Mouse (Mus musculus): ENCODE results near the gene Cdk6. TPM values are rescaled to one million over a fixed set of nuclear protein-coding genes. Genes with fewer than 3 reads are reported as not detected.
A peak's percentile ranks its signal among the peaks of the same experiment; 100 is the strongest.

Cdk6 gene
- polyA plus RNA-seq, 1 experiment from 2014 or later = 14.1 TPM

- Histone ChIP-seq H3K4me3 (ENCODE audit: low read depth, low read length) (peak within 1 kb of the TSS; percentile 68), H3K36me3 (ENCODE audit: control insufficient read depth, insufficient read depth, low read length) (no peaks in the 10 kb centered on the region), H3K4me1 (ENCODE audit: control insufficient read depth, insufficient read depth, low read length) (peaks cover 9% of the 10 kb centered on the region; the same call in 1 of the 2 replicates), H3K27me3 (ENCODE audit: control insufficient read depth, insufficient read depth, low read length) (no peaks in the 10 kb centered on the region), H3K27ac (ENCODE audit: low read depth, low read length) (peak within 1 kb of the TSS; percentile 63), H3K9ac (ENCODE audit: low read length) (peak within 1 kb of the TSS; percentile 75), H3K9me3 (ENCODE audit: control insufficient read depth, low read length) (no peaks in the 10 kb centered on the region), H3K4me2 (ENCODE audit: low read depth) (peak within 1 kb of the TSS; percentile 69)
- ATAC-seq (ENCODE audit: insufficient read depth, low FRiP score, low TSS enrichment) (peak; percentile 96), DNase-seq (ENCODE audit: low spot score) (peak; percentile 96)
- WGBS = 1% methylated on average over 79 of the region's 80 CpGs
Observed at GRCm38 (mm10) chr5:3543629-3544479, 202.6 kb downstream of the Cdk6 start, which contains the start of gene Fam133b. Fam133b (plus strand) TSS chr5:3543833.

GRCm38 (mm10) chr5:3544480-3544769 lies 203.1 kb downstream of the Cdk6 start:
- Histone ChIP-seq H3K27me3 (ENCODE audit: control insufficient read depth, insufficient read depth, low read length) (no peaks in the 10 kb centered on the region), H3K4me1 (ENCODE audit: control insufficient read depth, insufficient read depth, low read length) (peaks cover 9% of the 10 kb centered on the region; the same call in 1 of the 2 replicates), H3K36me3 (ENCODE audit: control insufficient read depth, insufficient read depth, low read length) (no peaks in the 10 kb centered on the region), H3K4me2 (ENCODE audit: low read depth) (peak overlapping the region; percentile 69), H3K27ac (ENCODE audit: low read depth, low read length) (no peak overlapping the region), H3K4me3 (ENCODE audit: low read depth, low read length) (peak overlapping the region; percentile 68), H3K9ac (ENCODE audit: low read length) (peak overlapping the region; percentile 75), H3K9me3 (ENCODE audit: control insufficient read depth, low read length) (no peaks in the 10 kb centered on the region)
- 9% methylated on average over 7 of the region's 7 CpGs for WGBS
- DNase-seq (ENCODE audit: low spot score) (no peak), ATAC-seq (ENCODE audit: insufficient read depth, low FRiP score, low TSS enrichment) (peak; percentile 29; the same call in 1 of the 2 replicates)

- Histone ChIP-seq H3K4me1 (ENCODE audit: control insufficient read depth, insufficient read depth, low read length) (peaks cover 9% of the 10 kb centered on the region; the same call in 1 of the 2 replicates), H3K27ac (ENCODE audit: low read depth, low read length) (no peak overlapping the region), H3K9me3 (ENCODE audit: control insufficient read depth, low read length) (no peaks in the 10 kb centered on the region), H3K27me3 (ENCODE audit: control insufficient read depth, insufficient read depth, low read length) (no peaks in the 10 kb centered on the region), H3K4me2 (ENCODE audit: low read depth) (no peak overlapping the region), H3K4me3 (ENCODE audit: low read depth, low read length) (no peak overlapping the region), H3K9ac (ENCODE audit: low read length) (no peak overlapping the region), H3K36me3 (ENCODE audit: control insufficient read depth, insufficient read depth, low read length) (no peaks in the 10 kb centered on the region)
- WGBS = 96% methylated on average over 1 of the region's 1 CpGs
- no peak for ATAC-seq (ENCODE audit: insufficient read depth, low FRiP score, low TSS enrichment)
- no peak for DNase-seq (ENCODE audit: low spot score)
Observed at GRCm38 (mm10) chr5:3546226-3546625, 204.9 kb downstream of the Cdk6 start.

- H3K27me3 ChIP-seq (ENCODE audit: control insufficient read depth, insufficient read depth, low read length) = no peaks in the 10 kb centered on the region
- no peak overlapping the region for H3K9ac ChIP-seq (ENCODE audit: low read length)
- 95% methylated on average over 1 of the region's 1 CpGs for WGBS
- no peaks in the 10 kb centered on the region for H3K9me3 ChIP-seq (ENCODE audit: control insufficient read depth, low read length)
- no peak for ATAC-seq (ENCODE audit: insufficient read depth, low FRiP score, low TSS enrichment)
- H3K4me2 ChIP-seq (ENCODE audit: low read depth) = no peak overlapping the region
- DNase-seq (ENCODE audit: low spot score) = no peak
- no peaks in the 10 kb centered on the region for H3K4me1 ChIP-seq (ENCODE audit: control insufficient read depth, insufficient read depth, low read length)
- H3K27ac ChIP-seq (ENCODE audit: low read depth, low read length) = no peak overlapping the region
- H3K36me3 ChIP-seq (ENCODE audit: control insufficient read depth, insufficient read depth, low read length) = peaks cover 6% of the 10 kb centered on the region
- H3K4me3 ChIP-seq (ENCODE audit: low read depth, low read length) = no peak overlapping the region
Observed at GRCm38 (mm10) chr5:3551481-3551880, 210.2 kb downstream of the Cdk6 start.

GRCm38 (mm10) chr5:3554198-3554597 lies 212.9 kb downstream of the Cdk6 start:
- no peak overlapping the region for H3K4me2 ChIP-seq (ENCODE audit: low read depth)

GRCm38 (mm10) chr5:3571266-3571665 lies 230.0 kb downstream of the Cdk6 start, which contains the start of gene 1700109H08Rik:
1700109H08Rik (plus strand) TSS chr5:3571566.
- Histone ChIP-seq H3K27ac (ENCODE audit: low read depth, low read length) (no peak within 1 kb of the TSS), H3K4me2 (ENCODE audit: low read depth) (no peak within 1 kb of the TSS), H3K36me3 (ENCODE audit: control insufficient read depth, insufficient read depth, low read length) (peaks cover 33% of the 10 kb centered on the region), H3K9me3 (ENCODE audit: control insufficient read depth, low read length) (no peaks in the 10 kb centered on the region), H3K4me3 (ENCODE audit: low read depth, low read length) (no peak within 1 kb of the TSS), H3K27me3 (ENCODE audit: control insufficient read depth, insufficient read depth, low read length) (no peaks in the 10 kb centered on the region), H3K4me1 (ENCODE audit: control insufficient read depth, insufficient read depth, low read length) (no peaks in the 10 kb centered on the region), H3K9ac (ENCODE audit: low read length) (no peak within 1 kb of the TSS)
- 96% methylated on average over 4 of the region's 4 CpGs for WGBS
- DNase-seq (ENCODE audit: low spot score) (no peak), ATAC-seq (ENCODE audit: insufficient read depth, low FRiP score, low TSS enrichment) (no peak)

More at GRCm38 (mm10) chr5:3554198-3554597, 212.9 kb downstream of the Cdk6 start:
- Histone ChIP-seq H3K4me3 (ENCODE audit: low read depth, low read length) (no peak overlapping the region), H3K27ac (ENCODE audit: low read depth, low read length) (no peak overlapping the region), H3K36me3 (ENCODE audit: control insufficient read depth, insufficient read depth, low read length) (peaks cover 8% of the 10 kb centered on the region), H3K9me3 (ENCODE audit: control insufficient read depth, low read length) (no peaks in the 10 kb centered on the region), H3K4me1 (ENCODE audit: control insufficient read depth, insufficient read depth, low read length) (no peaks in the 10 kb centered on the region), H3K9ac (ENCODE audit: low read length) (no peak overlapping the region), H3K27me3 (ENCODE audit: control insufficient read depth, insufficient read depth, low read length) (no peaks in the 10 kb centered on the region)
- no peak for DNase-seq (ENCODE audit: low spot score)
- ATAC-seq (ENCODE audit: insufficient read depth, low FRiP score, low TSS enrichment) = no peak
- WGBS = 91% methylated on average over 2 of the region's 2 CpGs

GRCm38 (mm10) chr5:3574825-3575224 lies 233.5 kb downstream of the Cdk6 start:
- H3K9me3 ChIP-seq (ENCODE audit: control insufficient read depth, low read length) = no peaks in the 10 kb centered on the region
- H3K4me2 ChIP-seq (ENCODE audit: low read depth) = no peak overlapping the region
- H3K27me3 ChIP-seq (ENCODE audit: control insufficient read depth, insufficient read depth, low read length) = no peaks in the 10 kb centered on the region
- 93% methylated on average over 2 of the region's 2 CpGs for WGBS
- no peak overlapping the region for H3K9ac ChIP-seq (ENCODE audit: low read length)
- ATAC-seq (ENCODE audit: insufficient read depth, low FRiP score, low TSS enrichment) (no peak), DNase-seq (ENCODE audit: low spot score) (no peak)
- peaks cover 33% of the 10 kb centered on the region for H3K36me3 ChIP-seq (ENCODE audit: control insufficient read depth, insufficient read depth, low read length)
- H3K4me1 ChIP-seq (ENCODE audit: control insufficient read depth, insufficient read depth, low read length) = no peaks in the 10 kb centered on the region
- H3K27ac ChIP-seq (ENCODE audit: low read depth, low read length) = no peak overlapping the region
- H3K4me3 ChIP-seq (ENCODE audit: low read depth, low read length) = no peak overlapping the region

- no peaks in the 10 kb centered on the region for H3K27me3 ChIP-seq (ENCODE audit: control insufficient read depth, insufficient read depth, low read length)
- no peaks in the 10 kb centered on the region for H3K9me3 ChIP-seq (ENCODE audit: control insufficient read depth, low read length)
- H3K4me2 ChIP-seq (ENCODE audit: low read depth) = no peak overlapping the region
- H3K36me3 ChIP-seq (ENCODE audit: control insufficient read depth, insufficient read depth, low read length) = peaks cover 22% of the 10 kb centered on the region
- DNase-seq (ENCODE audit: low spot score) (no peak), ATAC-seq (ENCODE audit: insufficient read depth, low FRiP score, low TSS enrichment) (no peak)
- H3K4me3 ChIP-seq (ENCODE audit: low read depth, low read length) = no peak overlapping the region
- H3K4me1 ChIP-seq (ENCODE audit: control insufficient read depth, insufficient read depth, low read length) = no peaks in the 10 kb centered on the region
- no peak overlapping the region for H3K27ac ChIP-seq (ENCODE audit: low read depth, low read length)
- no peak overlapping the region for H3K9ac ChIP-seq (ENCODE audit: low read length)
- WGBS = 91% methylated on average over 2 of the region's 2 CpGs
Observed at GRCm38 (mm10) chr5:3577939-3578338, 236.7 kb downstream of the Cdk6 start.

- Histone ChIP-seq H3K9ac (ENCODE audit: low read length) (no peak overlapping the region), H3K4me3 (ENCODE audit: low read depth, low read length) (no peak overlapping the region), H3K9me3 (ENCODE audit: control insufficient read depth, low read length) (no peaks in the 10 kb centered on the region), H3K27ac (ENCODE audit: low read depth, low read length) (no peak overlapping the region), H3K4me1 (ENCODE audit: control insufficient read depth, insufficient read depth, low read length) (no peaks in the 10 kb centered on the region), H3K4me2 (ENCODE audit: low read depth) (no peak overlapping the region), H3K36me3 (ENCODE audit: control insufficient read depth, insufficient read depth, low read length) (peaks cover 21% of the 10 kb centered on the region), H3K27me3 (ENCODE audit: control insufficient read depth, insufficient read depth, low read length) (no peaks in the 10 kb centered on the region)
- no peak for ATAC-seq (ENCODE audit: insufficient read depth, low FRiP score, low TSS enrichment)
- 93% methylated on average over 7 of the region's 7 CpGs for WGBS
- no peak for DNase-seq (ENCODE audit: low spot score)
Observed at GRCm38 (mm10) chr5:3579066-3579465, 237.8 kb downstream of the Cdk6 start.
